Mouse (Mus musculus): Measurements from ENCODE around the gene Gm8897. TPM values are rescaled to one million over a fixed set of nuclear protein-coding genes. Genes with fewer than 3 reads are reported as not detected.

The Gm8897 gene
- not detected in 2 replicates for polyA plus RNA-seq (2015; fragmentation: Nextera tagmentation; extraction: Ambion mirVana)

DNA sequence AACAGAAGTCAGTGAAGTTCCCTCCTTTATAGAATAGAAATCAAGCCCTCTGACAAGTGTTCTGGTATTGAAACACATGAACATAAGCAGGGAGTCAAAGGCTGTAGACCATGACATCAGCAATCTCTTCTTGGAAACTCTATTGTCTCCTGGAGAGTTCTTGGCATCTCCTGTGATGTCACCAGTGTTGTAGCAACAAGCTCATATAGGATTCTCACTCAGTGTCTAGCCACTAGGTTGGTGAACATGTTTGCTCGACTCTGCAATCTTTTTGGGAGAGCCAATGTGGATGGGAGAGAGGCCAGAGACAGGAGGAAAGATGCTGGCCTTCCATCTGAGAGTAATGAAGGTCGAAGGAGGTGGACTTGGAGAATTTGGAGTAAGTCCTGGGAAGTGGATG lies at the start of gene Gm8897:
Gene Gm8897, plus strand, starts transcription at position 301 of the 400 bp plus-strand sequence.

Other genes with a start within 250 kb of the Gm8897 start
- gene Gm5861, start 233.3 kb upstream of the Gm8897 start, polyA plus RNA-seq (2015; fragmentation: Nextera tagmentation; extraction: Ambion mirVana), result not detected in 2 replicates
- gene Gm8890, start 160.4 kb upstream of the Gm8897 start, polyA plus RNA-seq (2015; fragmentation: Nextera tagmentation; extraction: Ambion mirVana), result not detected in 2 replicates
- gene Speer1, start 74.9 kb upstream of the Gm8897 start, polyA plus RNA-seq (2015; fragmentation: Nextera tagmentation; extraction: Ambion mirVana), result not detected in 2 replicates
- gene Gm8906, start 86.3 kb downstream of the Gm8897 start, polyA plus RNA-seq (2015; fragmentation: Nextera tagmentation; extraction: Ambion mirVana), result not detected in 2 replicates
- not detected in 2 replicates for gene Gm6460, start 178.5 kb downstream of the Gm8897 start, polyA plus RNA-seq (2015; fragmentation: Nextera tagmentation; extraction: Ambion mirVana)

Data from adrenal gland, postnatal 0 days (tissue).